Mouse (Mus musculus): ENCODE measurements at regions not wholly inside any gene's neighbourhood (a gene's known extent, or its start where the extent isn't known, plus 50 kb on each side); places are given as distances from the start of the nearest gene placed in this dataset.
A peak's percentile ranks its signal among the peaks of the same experiment; 100 is the strongest.

- 46% methylated on average over 21 of the region's 21 CpGs for WGBS
- H3K36me3 ChIP-seq (ENCODE audit: control insufficient read depth, insufficient read depth, low read length): no peaks in the 10 kb centered on the region
- no peak overlapping the region for H3K9ac ChIP-seq (ENCODE audit: low read length)
- no peaks in the 10 kb centered on the region for H3K9me3 ChIP-seq (ENCODE audit: control insufficient read depth, low read length)
- peak; percentile 51 for DNase-seq (ENCODE audit: low spot score)
- no peak for ATAC-seq (ENCODE audit: insufficient number of reproducible peaks, low FRiP score, low TSS enrichment, low read depth)
- H3K27ac ChIP-seq (replicated peaks; ENCODE audit: low read depth, low read length): no peak overlapping the region
- H3K27me3 ChIP-seq (ENCODE audit: control insufficient read depth, insufficient read depth, low read length): no peaks in the 10 kb centered on the region
- no peaks in the 10 kb centered on the region for H3K4me1 ChIP-seq (ENCODE audit: control insufficient read depth, insufficient read depth, low read length)
- H3K4me3 ChIP-seq (ENCODE audit: low read depth, low read length): no peak overlapping the region
- H3K4me2 ChIP-seq (ENCODE audit: low read depth, severe bottlenecking): no peak overlapping the region
Observed at GRCm38 (mm10) chr7:70093916-70094784, 272.4 kb downstream of the Nr2f2 start.

- H3K9me3 ChIP-seq (ENCODE audit: control insufficient read depth, low read length): no peaks in the 10 kb centered on the region
- H3K9ac ChIP-seq (ENCODE audit: low read length): no peak overlapping the region
- ATAC-seq (ENCODE audit: insufficient number of reproducible peaks, low FRiP score, low TSS enrichment, low read depth): no peak
- no peak for DNase-seq (ENCODE audit: low spot score)
- H3K36me3 ChIP-seq (ENCODE audit: control insufficient read depth, insufficient read depth, low read length): no peaks in the 10 kb centered on the region
- H3K27me3 ChIP-seq (ENCODE audit: control insufficient read depth, insufficient read depth, low read length): no peaks in the 10 kb centered on the region
- H3K27ac ChIP-seq (replicated peaks; ENCODE audit: low read depth, low read length): no peak overlapping the region
- no peaks in the 10 kb centered on the region for H3K4me1 ChIP-seq (ENCODE audit: control insufficient read depth, insufficient read depth, low read length)
- H3K4me3 ChIP-seq (ENCODE audit: low read depth, low read length): no peak overlapping the region
- WGBS: 97% methylated on average over 2 of the region's 2 CpGs
- H3K4me2 ChIP-seq (ENCODE audit: low read depth, severe bottlenecking): no peak overlapping the region
Observed at GRCm38 (mm10) chr7:70092089-70092488, 274.4 kb downstream of the Nr2f2 start.

GRCm38 (mm10) chr7:70089121-70089520 lies 277.4 kb downstream of the Nr2f2 start:
- no peaks in the 10 kb centered on the region for H3K27me3 ChIP-seq (ENCODE audit: control insufficient read depth, insufficient read depth, low read length)
- ATAC-seq (ENCODE audit: insufficient number of reproducible peaks, low FRiP score, low TSS enrichment, low read depth): no peak

GRCm38 (mm10) chr7:70069662-70070061 lies 296.9 kb downstream of the Nr2f2 start:
- 38% methylated on average over 1 of the region's 1 CpGs for WGBS
- Histone ChIP-seq H3K27me3 (ENCODE audit: control insufficient read depth, insufficient read depth, low read length) (no peaks in the 10 kb centered on the region), H3K27ac (replicated peaks; ENCODE audit: low read depth, low read length) (no peak overlapping the region), H3K4me3 (ENCODE audit: low read depth, low read length) (no peak overlapping the region), H3K36me3 (ENCODE audit: control insufficient read depth, insufficient read depth, low read length) (no peaks in the 10 kb centered on the region), H3K9me3 (ENCODE audit: control insufficient read depth, low read length) (no peaks in the 10 kb centered on the region), H3K9ac (ENCODE audit: low read length) (no peak overlapping the region), H3K4me2 (ENCODE audit: low read depth, severe bottlenecking) (no peak overlapping the region), H3K4me1 (ENCODE audit: control insufficient read depth, insufficient read depth, low read length) (peaks cover 6% of the 10 kb centered on the region; the same call in 1 of the 2 replicates)
- ATAC-seq (ENCODE audit: insufficient number of reproducible peaks, low FRiP score, low TSS enrichment, low read depth): no peak
- no peak for DNase-seq (ENCODE audit: low spot score)

More at GRCm38 (mm10) chr7:70089121-70089520, 277.4 kb downstream of the Nr2f2 start:
- no peak overlapping the region for H3K9ac ChIP-seq (ENCODE audit: low read length)
- H3K4me1 ChIP-seq (ENCODE audit: control insufficient read depth, insufficient read depth, low read length): no peaks in the 10 kb centered on the region
- no peak for DNase-seq (ENCODE audit: low spot score)
- H3K27ac ChIP-seq (replicated peaks; ENCODE audit: low read depth, low read length): no peak overlapping the region
- H3K4me2 ChIP-seq (ENCODE audit: low read depth, severe bottlenecking): no peak overlapping the region
- H3K4me3 ChIP-seq (ENCODE audit: low read depth, low read length): no peak overlapping the region
- H3K36me3 ChIP-seq (ENCODE audit: control insufficient read depth, insufficient read depth, low read length): no peaks in the 10 kb centered on the region
- WGBS: 62% methylated on average over 5 of the region's 5 CpGs
- no peaks in the 10 kb centered on the region for H3K9me3 ChIP-seq (ENCODE audit: control insufficient read depth, low read length)

DNA sequence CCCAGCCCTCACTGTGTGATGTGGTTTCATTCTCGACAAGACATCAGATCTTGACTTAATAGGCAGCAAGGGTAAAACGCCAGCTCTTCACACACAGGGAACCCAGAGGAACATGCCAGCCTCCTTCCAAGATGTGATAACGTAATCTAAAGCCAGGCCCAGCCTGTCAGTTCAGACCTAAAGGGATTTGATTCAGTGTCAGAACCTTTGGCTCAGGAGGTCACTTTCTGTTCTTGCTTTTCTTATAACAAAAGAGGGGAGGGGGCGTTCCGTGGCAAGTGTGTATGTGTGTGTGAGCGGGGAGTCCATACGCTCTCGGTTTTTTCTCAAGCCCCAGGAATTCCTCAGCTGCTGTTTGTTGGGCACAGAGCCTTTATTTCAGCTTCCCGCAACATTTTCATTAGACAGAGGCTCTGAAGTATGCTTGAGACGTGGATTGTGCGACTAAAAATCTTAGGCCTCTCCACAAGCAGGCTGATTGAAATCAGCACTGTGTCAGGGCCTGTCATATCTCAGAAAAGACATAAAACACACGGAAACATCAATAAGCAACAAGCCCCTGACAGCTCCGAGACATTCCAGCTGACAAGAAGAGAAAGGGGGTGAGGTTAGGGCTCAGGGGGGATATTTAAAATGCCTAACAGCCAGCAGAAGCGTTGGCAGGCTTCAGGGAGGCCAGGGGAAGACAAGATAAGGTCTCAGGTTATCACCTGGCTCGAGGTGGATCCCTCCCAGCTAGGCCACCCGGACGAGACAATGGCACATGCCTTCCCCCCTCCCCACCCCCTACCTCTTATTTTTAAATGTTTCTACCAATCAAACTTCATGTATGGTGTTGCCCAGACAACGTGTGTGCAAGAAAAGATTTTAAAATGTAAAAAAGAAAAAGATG lies 298.5 kb downstream of the Nr2f2 start:
- 43% methylated on average over 18 of the region's 18 CpGs for WGBS
- DNase-seq (ENCODE audit: low spot score): peak; percentile 29
- Histone ChIP-seq H3K4me3 (ENCODE audit: low read depth, low read length) (no peak overlapping the region), H3K9ac (ENCODE audit: low read length) (no peak overlapping the region), H3K4me1 (ENCODE audit: control insufficient read depth, insufficient read depth, low read length) (peaks cover 6% of the 10 kb centered on the region; the same call in 1 of the 2 replicates), H3K27me3 (ENCODE audit: control insufficient read depth, insufficient read depth, low read length) (no peaks in the 10 kb centered on the region), H3K9me3 (ENCODE audit: control insufficient read depth, low read length) (no peaks in the 10 kb centered on the region), H3K36me3 (ENCODE audit: control insufficient read depth, insufficient read depth, low read length) (no peaks in the 10 kb centered on the region), H3K27ac (replicated peaks; ENCODE audit: low read depth, low read length) (no peak overlapping the region), H3K4me2 (ENCODE audit: low read depth, severe bottlenecking) (no peak overlapping the region)
- no peak for ATAC-seq (ENCODE audit: insufficient number of reproducible peaks, low FRiP score, low TSS enrichment, low read depth)

DNA sequence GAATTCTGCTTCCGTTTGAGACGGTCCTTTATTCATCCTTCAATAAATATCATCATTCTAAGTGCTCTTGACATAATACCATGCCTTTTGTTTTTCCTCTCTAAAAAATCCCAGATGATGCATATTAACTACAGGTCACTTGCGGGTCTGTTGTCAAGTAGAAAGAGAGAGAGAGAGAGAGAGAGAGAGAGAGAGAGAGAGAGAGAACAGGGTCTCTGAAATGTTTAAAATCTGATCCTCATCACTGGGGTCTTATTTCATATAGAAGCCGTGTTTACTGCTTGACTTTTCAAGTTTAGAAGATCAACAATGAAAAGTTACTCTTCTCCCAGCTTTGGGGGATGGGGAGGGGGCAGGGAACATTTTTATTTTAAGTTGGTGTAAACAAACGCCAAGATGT lies 299.5 kb downstream of the Nr2f2 start:
- Histone ChIP-seq H3K4me1 (ENCODE audit: control insufficient read depth, insufficient read depth, low read length) (peaks cover 6% of the 10 kb centered on the region; the same call in 1 of the 2 replicates), H3K4me3 (ENCODE audit: low read depth, low read length) (no peak overlapping the region), H3K27me3 (ENCODE audit: control insufficient read depth, insufficient read depth, low read length) (no peaks in the 10 kb centered on the region), H3K9ac (ENCODE audit: low read length) (no peak overlapping the region), H3K27ac (replicated peaks; ENCODE audit: low read depth, low read length) (no peak overlapping the region), H3K9me3 (ENCODE audit: control insufficient read depth, low read length) (no peaks in the 10 kb centered on the region), H3K36me3 (ENCODE audit: control insufficient read depth, insufficient read depth, low read length) (no peaks in the 10 kb centered on the region), H3K4me2 (ENCODE audit: low read depth, severe bottlenecking) (no peak overlapping the region)
- DNase-seq (ENCODE audit: low spot score) (no peak), ATAC-seq (ENCODE audit: insufficient number of reproducible peaks, low FRiP score, low TSS enrichment, low read depth) (no peak)
- WGBS: 75% methylated on average over 5 of the region's 5 CpGs

GRCm38 (mm10) chr7:70066448-70066847 lies 300.1 kb downstream of the Nr2f2 start:
- no peak overlapping the region for H3K27ac ChIP-seq (replicated peaks; ENCODE audit: low read depth, low read length)
- no peaks in the 10 kb centered on the region for H3K9me3 ChIP-seq (ENCODE audit: control insufficient read depth, low read length)
- no peak overlapping the region for H3K4me2 ChIP-seq (ENCODE audit: low read depth, severe bottlenecking)
- DNase-seq (ENCODE audit: low spot score) (no peak), ATAC-seq (ENCODE audit: insufficient number of reproducible peaks, low FRiP score, low TSS enrichment, low read depth) (no peak)
- no peaks in the 10 kb centered on the region for H3K36me3 ChIP-seq (ENCODE audit: control insufficient read depth, insufficient read depth, low read length)
- no peak overlapping the region for H3K9ac ChIP-seq (ENCODE audit: low read length)
- H3K4me1 ChIP-seq (ENCODE audit: control insufficient read depth, insufficient read depth, low read length): peaks cover 6% of the 10 kb centered on the region; the same call in 1 of the 2 replicates
- no peak overlapping the region for H3K4me3 ChIP-seq (ENCODE audit: low read depth, low read length)
- H3K27me3 ChIP-seq (ENCODE audit: control insufficient read depth, insufficient read depth, low read length): no peaks in the 10 kb centered on the region
- WGBS: 84% methylated on average over 7 of the region's 7 CpGs

GRCm38 (mm10) chr7:70065471-70066130 lies 300.9 kb downstream of the Nr2f2 start:
- WGBS: 65% methylated on average over 11 of the region's 11 CpGs
- Histone ChIP-seq H3K4me2 (ENCODE audit: low read depth, severe bottlenecking) (no peak overlapping the region), H3K27me3 (ENCODE audit: control insufficient read depth, insufficient read depth, low read length) (no peaks in the 10 kb centered on the region), H3K27ac (replicated peaks; ENCODE audit: low read depth, low read length) (no peak overlapping the region), H3K36me3 (ENCODE audit: control insufficient read depth, insufficient read depth, low read length) (no peaks in the 10 kb centered on the region), H3K9ac (ENCODE audit: low read length) (no peak overlapping the region), H3K4me3 (ENCODE audit: low read depth, low read length) (no peak overlapping the region), H3K4me1 (ENCODE audit: control insufficient read depth, insufficient read depth, low read length) (peaks cover 6% of the 10 kb centered on the region; the same call in 1 of the 2 replicates), H3K9me3 (ENCODE audit: control insufficient read depth, low read length) (no peaks in the 10 kb centered on the region)
- ATAC-seq (ENCODE audit: insufficient number of reproducible peaks, low FRiP score, low TSS enrichment, low read depth) (no peak), DNase-seq (ENCODE audit: low spot score) (no peak)

All from limb, embryonic 11.5 days (tissue).